Mouse (Mus musculus) kidney, adult 2 months (tissue): Measurements from ENCODE around the gene 4933428G20Rik. TPM values are rescaled to one million over a fixed set of nuclear protein-coding genes. Genes with fewer than 3 reads are reported as not detected.
A peak's percentile ranks its signal among the peaks of the same experiment; 100 is the strongest.

Experiments
- DNase-seq: peaks from one replicate; pipeline ENCODE4 v3.0.0; 2021
- H3K27ac ChIP-seq: fragments of 200-500 bp; 2 replicates; pipeline ENCODE4 v1.5.1; 2012; ENCODE audit warnings: low read depth, low read length, control low read depth, inconsistent platforms; ENCODE audit not compliant: insufficient read depth
- H3K27me3 ChIP-seq: fragments of 200-500 bp; replicated peaks from 2 replicates; pipeline ENCODE4 v1.6.1; 2012; ENCODE audit warnings: mild to moderate bottlenecking, moderate library complexity, low read length, inconsistent platforms; ENCODE audit not compliant: control insufficient read depth, insufficient read depth
- H3K36me3 ChIP-seq: fragments of 200-500 bp; 2 replicates; pipeline ENCODE4 v1.6.1; 2012; ENCODE audit warnings: mild to moderate bottlenecking, moderate library complexity, low read length, inconsistent platforms; ENCODE audit not compliant: control insufficient read depth, insufficient read depth
- H3K4me1 ChIP-seq: fragments of 200-500 bp; 2 replicates; pipeline ENCODE4 v1.6.1; 2011; ENCODE audit warnings: low read length; ENCODE audit not compliant: control insufficient read depth, insufficient read depth
- H3K4me3 ChIP-seq: fragments of 200-500 bp; 2 replicates; pipeline ENCODE4 v1.5.1; 2011; ENCODE audit warnings: mild to moderate bottlenecking, low read depth, low read length, control low read depth; ENCODE audit not compliant: insufficient read depth
- CTCF ChIP-seq: fragments of 200-500 bp; conservative IDR thresholded peaks from 2 replicates; pipeline ENCODE4 v1.5.1; 2011; ENCODE audit warnings: low read depth, mild to moderate bottlenecking, control low read depth, low read length, moderate library complexity, mixed read lengths; ENCODE audit not compliant: insufficient read depth, insufficient read length
- POLR2A ChIP-seq: fragments of 200-500 bp; IDR thresholded peaks from one replicate; pipeline ENCODE4 v1.6.1; 2011; ENCODE audit warnings: low read depth, low read length, control low read depth
- WGBS: fragments of 180-500 bp; shearing (Covaris S2); methylation state at CpG from one replicate; pipeline ENCODE4 v1.1.7; 2018; 5-methylcytosine and 5-hydroxymethylcytosine counted together
- polyA plus RNA-seq: library from polyadenylated mRNA; depleted of rRNA; stranded (reverse); fragments of >200 nt; gene quantifications from 2 replicates; pipeline ENCODE4 v1.2.3, GENCODE M21; 2012

The 4933428G20Rik gene
- polyA plus RNA-seq, 1 experiment = not detected

DNA sequence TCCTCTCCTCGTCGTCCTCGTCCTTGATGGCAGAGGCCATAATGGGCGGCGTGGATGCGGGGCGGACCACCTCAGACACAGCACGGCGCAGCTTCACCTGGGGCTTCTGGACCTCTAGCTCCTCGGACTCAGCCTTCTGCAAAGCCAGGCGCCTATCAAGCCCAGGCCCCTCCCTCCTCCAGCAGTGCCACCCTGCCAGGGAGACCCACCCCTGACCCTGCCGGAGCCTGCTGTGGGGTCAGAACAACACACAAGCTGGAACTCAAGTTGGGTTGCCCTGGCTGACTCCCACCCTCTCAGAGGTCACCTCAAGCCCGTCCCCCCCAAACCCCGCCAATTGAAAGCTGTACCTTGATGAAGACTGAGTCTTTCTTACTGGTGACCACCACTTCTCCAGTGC lies 23.0 kb upstream of the 4933428G20Rik start:
- 87% methylated on average over 14 of the region's 14 CpGs for WGBS
- Histone ChIP-seq H3K4me3 (no peak overlapping the region), H3K4me1 (peaks cover 13% of the 10 kb centered on the region), H3K36me3 (no peaks in the 10 kb centered on the region), H3K27ac (no peak overlapping the region), H3K27me3 (no peaks in the 10 kb centered on the region)
- no peak for DNase-seq
- no peak for TF ChIP-seq POLR2A
- no peak for TF ChIP-seq CTCF

DNA sequence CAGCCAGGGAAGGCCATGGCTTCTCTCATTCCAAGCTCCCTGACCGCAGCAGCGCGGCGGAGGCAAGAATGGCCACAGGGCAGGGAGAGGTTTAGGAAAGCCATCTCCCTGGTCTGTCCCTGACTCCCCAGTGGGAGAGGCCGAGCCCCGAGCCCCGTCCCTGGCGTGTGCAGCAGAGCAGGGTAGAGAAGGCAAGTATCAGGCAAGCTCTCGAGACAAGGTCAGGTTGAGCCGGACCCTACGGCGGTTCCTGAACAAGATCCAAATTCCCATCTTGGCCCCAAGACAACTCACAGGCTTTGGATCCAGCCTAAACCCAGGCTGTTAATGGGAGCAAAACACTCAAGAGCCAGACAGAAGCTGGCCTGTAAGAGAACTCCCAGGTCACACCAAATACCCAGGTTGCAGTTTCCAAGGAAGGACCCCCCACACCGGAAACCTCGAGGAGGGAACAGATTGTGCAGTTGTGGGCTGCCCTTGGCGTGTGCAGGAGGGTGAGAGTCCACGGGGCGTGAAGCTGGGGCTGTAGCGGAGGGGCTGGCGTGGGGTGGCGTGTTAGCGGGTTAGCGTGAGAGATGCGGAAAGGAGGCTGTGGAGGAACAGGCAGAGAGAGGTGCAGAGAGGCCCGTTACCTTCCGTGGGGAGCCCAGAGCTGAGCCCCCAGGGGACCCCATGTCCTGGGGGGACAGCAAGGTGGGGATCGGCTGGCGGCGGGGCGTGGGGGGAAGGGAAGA lies 21.8 kb upstream of the 4933428G20Rik start:
- DNase-seq = peak; percentile 81
- Histone ChIP-seq H3K27me3 (no peaks in the 10 kb centered on the region), H3K36me3 (no peaks in the 10 kb centered on the region), H3K4me1 (peaks cover 13% of the 10 kb centered on the region), H3K27ac (no peak overlapping the region), H3K4me3 (no peak overlapping the region)
- TF ChIP-seq POLR2A (no peak), CTCF (no peak)
- WGBS = 69% methylated on average over 29 of the region's 29 CpGs

DNA sequence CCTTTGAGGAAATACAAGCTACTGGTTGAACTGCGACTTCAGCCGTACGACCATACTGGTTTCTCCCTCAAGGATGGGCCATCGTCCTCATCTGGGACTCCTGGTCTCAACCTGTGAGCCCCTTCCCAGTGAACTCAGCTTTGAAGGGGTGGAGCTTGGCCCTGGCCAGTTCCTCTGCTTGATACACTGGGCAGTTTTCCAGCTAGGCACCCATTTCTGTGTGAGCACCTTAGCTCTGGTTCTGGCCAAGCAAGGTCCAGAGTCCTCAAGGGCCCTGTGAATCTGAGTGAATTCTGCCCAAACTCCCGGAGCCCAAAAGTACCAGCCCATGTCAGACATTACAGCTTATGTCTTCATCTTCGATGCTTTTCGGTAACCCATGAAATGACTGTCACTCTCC lies 20.4 kb upstream of the 4933428G20Rik start:
- TF ChIP-seq CTCF = no peak
- TF ChIP-seq POLR2A = no peak
- Histone ChIP-seq H3K4me3 (no peak overlapping the region), H3K36me3 (no peaks in the 10 kb centered on the region), H3K27me3 (no peaks in the 10 kb centered on the region), H3K4me1 (peaks cover 13% of the 10 kb centered on the region), H3K27ac (no peak overlapping the region)
- 75% methylated on average over 7 of the region's 7 CpGs for WGBS
- peak; percentile 91 for DNase-seq

DNA sequence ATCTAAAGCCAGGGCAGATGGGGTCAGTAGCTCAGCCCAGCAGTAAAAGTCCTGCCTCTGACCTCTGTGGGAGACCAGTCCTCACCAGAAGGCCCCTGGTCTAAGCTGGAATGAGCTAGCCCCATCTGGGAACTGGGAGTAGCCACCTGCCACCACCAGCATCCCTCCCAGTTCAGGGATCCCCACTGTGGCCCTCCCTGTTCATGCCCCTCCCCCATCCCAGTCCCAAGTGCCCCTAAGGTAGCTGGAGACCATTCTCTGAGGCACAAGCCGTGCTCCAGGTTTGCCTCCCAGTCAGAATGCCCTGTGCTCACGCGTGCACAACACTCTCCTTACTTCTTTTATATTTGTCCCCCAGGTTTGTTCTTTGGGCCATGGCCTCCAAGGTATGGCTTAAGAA lies 12.9 kb upstream of the 4933428G20Rik start:
- no peak for TF ChIP-seq CTCF
- no peak for TF ChIP-seq POLR2A
- WGBS = 91% methylated on average over 3 of the region's 3 CpGs
- Histone ChIP-seq H3K27ac (no peak overlapping the region), H3K4me1 (no peaks in the 10 kb centered on the region), H3K36me3 (no peaks in the 10 kb centered on the region), H3K27me3 (no peaks in the 10 kb centered on the region), H3K4me3 (no peak overlapping the region)
- DNase-seq = no peak

DNA sequence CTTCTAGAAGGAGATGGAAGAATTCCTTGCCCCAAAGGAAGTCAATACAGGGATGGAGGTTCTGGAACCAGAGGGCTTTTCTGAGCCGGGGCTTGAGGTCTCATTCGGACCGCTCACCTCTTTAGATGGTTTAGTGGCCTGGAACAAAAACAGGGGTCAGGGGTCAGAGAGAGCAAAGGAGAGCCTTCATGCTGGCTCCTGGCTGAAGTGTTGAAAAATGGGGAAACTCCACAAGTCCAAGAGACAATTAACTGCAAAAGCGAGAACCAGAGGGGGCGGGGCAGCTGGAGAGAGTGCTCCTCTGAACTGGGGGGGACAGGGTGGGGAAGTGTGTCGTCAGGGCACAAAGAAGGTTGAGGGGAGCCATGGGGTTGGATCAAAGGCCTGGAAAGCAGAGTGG lies 12.4 kb upstream of the 4933428G20Rik start:
- H3K4me1 ChIP-seq = no peaks in the 10 kb centered on the region

GRCm38 (mm10) chr11:97511661-97512369 lies 11.7 kb upstream of the 4933428G20Rik start:
- no peak for TF ChIP-seq CTCF
- no peak for TF ChIP-seq POLR2A
- Histone ChIP-seq H3K36me3 (no peaks in the 10 kb centered on the region), H3K4me3 (no peak overlapping the region), H3K4me1 (no peaks in the 10 kb centered on the region), H3K27me3 (no peaks in the 10 kb centered on the region), H3K27ac (peak overlapping the region; percentile 45)
- WGBS = 39% methylated on average over 13 of the region's 13 CpGs
- peak; percentile 73 for DNase-seq

More for the DNA sequence above, 12.4 kb upstream of the 4933428G20Rik start:
- DNase-seq = peak; percentile 55
- TF ChIP-seq POLR2A (no peak), CTCF (no peak)
- no peak overlapping the region for H3K27ac ChIP-seq
- WGBS = 54% methylated on average over 6 of the region's 6 CpGs
- H3K4me3 ChIP-seq = no peak overlapping the region
- no peaks in the 10 kb centered on the region for H3K27me3 ChIP-seq
- no peaks in the 10 kb centered on the region for H3K36me3 ChIP-seq

GRCm38 (mm10) chr11:97510966-97511660 lies 11.0 kb upstream of the 4933428G20Rik start:
- peak; percentile 75 for DNase-seq
- Histone ChIP-seq H3K27ac (peak overlapping the region; percentile 45), H3K4me3 (no peak overlapping the region), H3K27me3 (no peaks in the 10 kb centered on the region), H3K36me3 (no peaks in the 10 kb centered on the region), H3K4me1 (no peaks in the 10 kb centered on the region)
- peak; percentile 84 for TF ChIP-seq CTCF
- TF ChIP-seq POLR2A = no peak
- 35% methylated on average over 10 of the region's 10 CpGs for WGBS
